Mouse (Mus musculus): ENCODE measurements around the gene Gm14226. TPM values are rescaled to one million over a fixed set of nuclear protein-coding genes. Genes with fewer than 3 reads are reported as not detected.

The Gm14226 gene
- polyA plus RNA-seq, 1 experiment from 2014 or later = 0.69 TPM

Other genes starting within 250 kb of the Gm14226 start
- not detected in 2 replicates for gene Gm14214, start 248.2 kb upstream of the Gm14226 start, polyA plus RNA-seq (2014; fragmentation: Nextera tagmentation; extraction: Ambion mirVana)
- gene Raly, start 227.2 kb upstream of the Gm14226 start, polyA plus RNA-seq (2014; fragmentation: Nextera tagmentation; extraction: Ambion mirVana) = 32.5 and 54.2 TPM in 2 replicates
- not detected in 2 replicates for gene a, start 226.9 kb upstream of the Gm14226 start, polyA plus RNA-seq (2014; fragmentation: Nextera tagmentation; extraction: Ambion mirVana)
- 67.3 and 72.8 TPM in 2 replicates for gene Eif2s2, start 125.3 kb upstream of the Gm14226 start, polyA plus RNA-seq (2014; fragmentation: Nextera tagmentation; extraction: Ambion mirVana)
- gene Ahcy, start 56.2 kb downstream of the Gm14226 start, polyA plus RNA-seq (2014; fragmentation: Nextera tagmentation; extraction: Ambion mirVana) = 46.0 and 46.7 TPM in 2 replicates
- gene Itch, start 115.2 kb downstream of the Gm14226 start, polyA plus RNA-seq (2014; fragmentation: Nextera tagmentation; extraction: Ambion mirVana) = 37.1 and 39.8 TPM in 2 replicates
- 491 and 511 TPM in 2 replicates for gene Dynlrb1, start 218.3 kb downstream of the Gm14226 start, polyA plus RNA-seq (2014; fragmentation: Nextera tagmentation; extraction: Ambion mirVana)

Measured in heart, embryonic 14.5 days (tissue).